Comparison of ENCODE assay signal across 11 mouse cellular contexts in the genomic region with DNA sequence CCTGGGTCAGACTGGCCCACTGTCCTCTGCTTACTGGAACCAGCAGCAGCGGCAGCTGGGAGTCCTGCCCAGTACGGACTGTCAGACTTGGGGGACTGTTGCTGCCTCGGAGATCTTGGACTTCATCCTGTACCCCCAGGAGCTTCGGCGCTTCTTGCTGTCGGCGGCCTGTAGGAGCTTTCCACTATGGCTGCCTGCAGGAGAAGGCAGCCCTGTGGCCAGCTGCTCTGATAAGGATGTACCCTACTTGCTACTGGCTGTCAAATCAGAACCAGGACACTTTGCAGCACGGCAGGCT. TPM values are rescaled to one million over a fixed set of nuclear protein-coding genes. Genes with fewer than 3 reads are reported as not detected.
A peak's percentile ranks its signal among the peaks of the same experiment; 100 is the strongest.
DNase-seq lines count a peak whose midpoint lies in the region; ATAC-seq and TF ChIP-seq lines count a peak whose summit lies in the region.
"Had no signal": no experiment of that assay in that cellular context is flagged by ENCODE, and none has a peak within 500 bp of the region (broad histone marks: within the 10 kb centered on the region; RNA-seq: fewer than 3 reads in every experiment).

No protein-coding gene starts in this region.

- 64% methylated on average over 8 of the region's 8 CpGs for WGBS in hindbrain, embryonic 10.5 days
- WGBS in hindbrain, postnatal 0 days = 55% methylated on average over 8 of the region's 8 CpGs
- 57% methylated on average over 8 of the region's 8 CpGs for WGBS in embryonic facial prominence, embryonic 15.5 days
- WGBS in limb, embryonic 13.5 days = 68% methylated on average over 8 of the region's 8 CpGs

- peaks cover 27% of the 10 kb centered on the region for H3K27me3 ChIP-seq in hindbrain, embryonic 10.5 days (ENCODE audit: insufficient read depth, poor library complexity, severe bottlenecking)
- H3K27me3 ChIP-seq in hindbrain, postnatal 0 days (ENCODE audit: insufficient read depth, low read length) = no peaks in the 10 kb centered on the region
- peaks cover 3% of the 10 kb centered on the region; the same call in 1 of the 2 replicates for H3K27me3 ChIP-seq in E14TG2a.4 (ENCODE audit: insufficient read depth, low read length)
- H3K27me3 ChIP-seq in embryonic facial prominence, embryonic 15.5 days = no peaks in the 10 kb centered on the region
- H3K27me3 ChIP-seq in limb, embryonic 13.5 days = peaks cover 10% of the 10 kb centered on the region

- peaks cover 18% of the 10 kb centered on the region for H3K4me1 ChIP-seq in hindbrain, embryonic 10.5 days (replicated peaks)
- peaks cover 3% of the 10 kb centered on the region; the same call in 1 of the 2 replicates for H3K4me1 ChIP-seq in hindbrain, postnatal 0 days (ENCODE audit: insufficient read depth, low read length)
- peaks cover 59% of the 10 kb centered on the region for H3K4me1 ChIP-seq in E14TG2a.4 (replicated peaks; ENCODE audit: low read depth, low read length)
- peaks cover 35% of the 10 kb centered on the region for H3K4me1 ChIP-seq in embryonic facial prominence, embryonic 15.5 days
- H3K4me1 ChIP-seq in limb, embryonic 13.5 days = peaks cover 16% of the 10 kb centered on the region

- H3K4me2 ChIP-seq in hindbrain, postnatal 0 days (ENCODE audit: low read depth, low read length) = no peak overlapping the region
- peak overlapping the region; percentile 78 for H3K4me2 ChIP-seq in embryonic facial prominence, embryonic 15.5 days (replicated peaks)
- peak overlapping the region; percentile 70 for H3K4me2 ChIP-seq in limb, embryonic 13.5 days (replicated peaks)

- H3K9me3 ChIP-seq in hindbrain, embryonic 10.5 days = no peaks in the 10 kb centered on the region
- no peaks in the 10 kb centered on the region for H3K9me3 ChIP-seq in hindbrain, postnatal 0 days (ENCODE audit: low read length)
- H3K9me3 ChIP-seq in E14TG2a.4 (ENCODE audit: low read length) = no peaks in the 10 kb centered on the region
- no peaks in the 10 kb centered on the region for H3K9me3 ChIP-seq in embryonic facial prominence, embryonic 15.5 days (replicated peaks)
- H3K9me3 ChIP-seq in limb, embryonic 13.5 days = no peaks in the 10 kb centered on the region

- ATAC-seq in hindbrain, postnatal 0 days = no peak
- ATAC-seq in embryonic facial prominence, embryonic 15.5 days (ENCODE audit: insufficient number of reproducible peaks, low FRiP score, low TSS enrichment, low read depth) = no peak
- ATAC-seq in limb, embryonic 13.5 days (ENCODE audit: low FRiP score, low read depth) = no peak

- peaks cover 62% of the 10 kb centered on the region for H3K36me3 ChIP-seq in hindbrain, embryonic 10.5 days
- H3K36me3 ChIP-seq in hindbrain, postnatal 0 days (ENCODE audit: insufficient read depth, low read length) = peaks cover 33% of the 10 kb centered on the region
- peaks cover 76% of the 10 kb centered on the region for H3K36me3 ChIP-seq in E14TG2a.4 (ENCODE audit: insufficient read depth, low read length)
- H3K36me3 ChIP-seq in embryonic facial prominence, embryonic 15.5 days = peaks cover 43% of the 10 kb centered on the region
- H3K36me3 ChIP-seq in limb, embryonic 13.5 days = peaks cover 72% of the 10 kb centered on the region

- H3K9ac ChIP-seq in hindbrain, postnatal 0 days (replicated peaks; ENCODE audit: low read length) = no peak overlapping the region
- peak overlapping the region; percentile 48; the same call in 1 of the 2 replicates for H3K9ac ChIP-seq in embryonic facial prominence, embryonic 15.5 days
- peak overlapping the region; percentile 66 for H3K9ac ChIP-seq in limb, embryonic 13.5 days

- no peak for DNase-seq in hindbrain, embryonic 10.5 days (ENCODE audit: low spot score)
- no peak for DNase-seq in hindbrain, postnatal 0 days (ENCODE audit: low spot score)
- no peak for DNase-seq in frontal cortex, postnatal 10 days (ENCODE audit: low spot score in 2 of 2)
- no peak for DNase-seq in c-Kit-positive CD71-positive TER-119-positive erythroid progenitor cells, embryonic 14.5 days (ENCODE audit: low spot score)
- DNase-seq in urinary bladder, postnatal 10 days (ENCODE audit: low spot score) = no peak
- DNase-seq: gastrocnemius, postnatal 10 days; midbrain, embryonic 14.5 days had no signal

- H3K27ac ChIP-seq in hindbrain, embryonic 10.5 days = 0 out of 2 replicates have a peak overlapping the region, but pooled peaks have one; percentile 53
- H3K27ac ChIP-seq in hindbrain, postnatal 0 days = no peak overlapping the region
- no peak overlapping the region for H3K27ac ChIP-seq in embryonic facial prominence, embryonic 15.5 days (replicated peaks)
- no peak overlapping the region for H3K27ac ChIP-seq in limb, embryonic 13.5 days

- peak overlapping the region; percentile 47; the same call in 1 of the 2 replicates for H3K4me3 ChIP-seq in hindbrain, embryonic 10.5 days
- no peak overlapping the region for H3K4me3 ChIP-seq in hindbrain, postnatal 0 days (ENCODE audit: low read length)
- H3K4me3 ChIP-seq in E14TG2a.4 (replicated peaks; ENCODE audit: low read length) = peak overlapping the region; percentile 61
- H3K4me3 ChIP-seq in embryonic facial prominence, embryonic 15.5 days (replicated peaks) = peak overlapping the region; percentile 48
- H3K4me3 ChIP-seq in limb, embryonic 13.5 days = peak overlapping the region; percentile 44

- TF ChIP-seq CTCF in hindbrain, postnatal 0 days (IDR thresholded peaks at IDR 0.05; ENCODE audit: low read depth) = no peak
- TF ChIP-seq CTCF in E14TG2a.4 (conservative IDR thresholded peaks at IDR 0.05; ENCODE audit: low read length) = no peak

RNA-seq across cellular contexts. Expression of gene B3gnt8, which starts 1.8 kb away (rescaled TPM):
- polyA plus RNA-seq in hindbrain, embryonic 10.5 days (2016; fragmentation: Nextera tagmentation; extraction: Ambion mirVana) = 0.87 and 1.8 TPM in 2 replicates
- 0.14 and 1.2 TPM in 2 replicates for total RNA-seq in hindbrain, postnatal 0 days (2014; rRNA removed)
- 1.1 and 1.3 TPM in 2 replicates for polyA plus RNA-seq in hindbrain, postnatal 0 days (2015; fragmentation: Nextera tagmentation; extraction: Ambion mirVana)
- polyA plus RNA-seq in embryonic facial prominence, embryonic 15.5 days (2015; fragmentation: Nextera tagmentation; extraction: Ambion mirVana) = 13.5 and 13.8 TPM in 2 replicates
- 4.3 and 5.1 TPM in 2 replicates for polyA plus RNA-seq in limb, embryonic 13.5 days (2015; fragmentation: Nextera tagmentation; extraction: Ambion mirVana)

RNA-seq across cellular contexts. Expression of gene Dmac2, which starts 9.1 kb away (rescaled TPM):
- polyA plus RNA-seq in hindbrain, embryonic 10.5 days (2016; fragmentation: Nextera tagmentation; extraction: Ambion mirVana) = 26.3 and 29.6 TPM in 2 replicates
- 50.5 and 54.8 TPM in 2 replicates for total RNA-seq in hindbrain, postnatal 0 days (2014; rRNA removed)
- 46.7 and 48.7 TPM in 2 replicates for polyA plus RNA-seq in hindbrain, postnatal 0 days (2015; fragmentation: Nextera tagmentation; extraction: Ambion mirVana)
- 30.6 and 33.8 TPM in 2 replicates for polyA plus RNA-seq in embryonic facial prominence, embryonic 15.5 days (2015; fragmentation: Nextera tagmentation; extraction: Ambion mirVana)
- 37.3 and 39.6 TPM in 2 replicates for polyA plus RNA-seq in limb, embryonic 13.5 days (2015; fragmentation: Nextera tagmentation; extraction: Ambion mirVana)

RNA-seq across cellular contexts. Expression of gene Erich4, which starts 12.6 kb away (rescaled TPM):
- not detected in 2 replicates for polyA plus RNA-seq in hindbrain, embryonic 10.5 days (2016; fragmentation: Nextera tagmentation; extraction: Ambion mirVana)
- not detected in 2 replicates for total RNA-seq in hindbrain, postnatal 0 days (2014; rRNA removed)
- not detected in 2 replicates for polyA plus RNA-seq in hindbrain, postnatal 0 days (2015; fragmentation: Nextera tagmentation; extraction: Ambion mirVana)
- not detected in 2 replicates for polyA plus RNA-seq in embryonic facial prominence, embryonic 15.5 days (2015; fragmentation: Nextera tagmentation; extraction: Ambion mirVana)
- not detected in 2 replicates for polyA plus RNA-seq in limb, embryonic 13.5 days (2015; fragmentation: Nextera tagmentation; extraction: Ambion mirVana)
- total RNA-seq: adrenal gland, postnatal 14 days; gastrocnemius, postnatal 10 days had no signal
- polyA plus RNA-seq: midbrain, embryonic 14.5 days had no signal

RNA-seq across cellular contexts. Expression of gene Bckdha, which starts 30.5 kb away (rescaled TPM):
- 45.3 and 49.4 TPM in 2 replicates for polyA plus RNA-seq in hindbrain, embryonic 10.5 days (2016; fragmentation: Nextera tagmentation; extraction: Ambion mirVana)
- total RNA-seq in hindbrain, postnatal 0 days (2014; rRNA removed) = 88.5 and 96.0 TPM in 2 replicates
- polyA plus RNA-seq in hindbrain, postnatal 0 days (2015; fragmentation: Nextera tagmentation; extraction: Ambion mirVana) = 56.1 and 60.4 TPM in 2 replicates
- polyA plus RNA-seq in embryonic facial prominence, embryonic 15.5 days (2015; fragmentation: Nextera tagmentation; extraction: Ambion mirVana) = 55.3 and 64.7 TPM in 2 replicates
- 61.6 and 65.0 TPM in 2 replicates for polyA plus RNA-seq in limb, embryonic 13.5 days (2015; fragmentation: Nextera tagmentation; extraction: Ambion mirVana)

RNA-seq across cellular contexts. Expression of gene Exosc5, which starts 30.7 kb away (rescaled TPM):
- 75.6 and 76.4 TPM in 2 replicates for polyA plus RNA-seq in hindbrain, embryonic 10.5 days (2016; fragmentation: Nextera tagmentation; extraction: Ambion mirVana)
- 27.9 and 33.9 TPM in 2 replicates for total RNA-seq in hindbrain, postnatal 0 days (2014; rRNA removed)
- polyA plus RNA-seq in hindbrain, postnatal 0 days (2015; fragmentation: Nextera tagmentation; extraction: Ambion mirVana) = 36.5 and 39.2 TPM in 2 replicates
- 70.1 and 71.3 TPM in 2 replicates for polyA plus RNA-seq in embryonic facial prominence, embryonic 15.5 days (2015; fragmentation: Nextera tagmentation; extraction: Ambion mirVana)
- polyA plus RNA-seq in limb, embryonic 13.5 days (2015; fragmentation: Nextera tagmentation; extraction: Ambion mirVana) = 73.1 and 73.4 TPM in 2 replicates
